Mouse (Mus musculus) T-helper 17 cell (primary cell): ENCODE results near the gene Cbr1.

ENCODE experiments used
- in situ Hi-C, 2 experiments: fragments of 300-600 bp; cut with MboI, MseI; formaldehyde crosslinking; loops; 1 replicate in 1 of 2; 2 replicates in 1 of 2; pipeline ENCODE4 v1.15.1; 2025; ENCODE audit warnings: high pct_unique_total_duplicates in 2 of 2

The Cbr1 gene

DNA sequence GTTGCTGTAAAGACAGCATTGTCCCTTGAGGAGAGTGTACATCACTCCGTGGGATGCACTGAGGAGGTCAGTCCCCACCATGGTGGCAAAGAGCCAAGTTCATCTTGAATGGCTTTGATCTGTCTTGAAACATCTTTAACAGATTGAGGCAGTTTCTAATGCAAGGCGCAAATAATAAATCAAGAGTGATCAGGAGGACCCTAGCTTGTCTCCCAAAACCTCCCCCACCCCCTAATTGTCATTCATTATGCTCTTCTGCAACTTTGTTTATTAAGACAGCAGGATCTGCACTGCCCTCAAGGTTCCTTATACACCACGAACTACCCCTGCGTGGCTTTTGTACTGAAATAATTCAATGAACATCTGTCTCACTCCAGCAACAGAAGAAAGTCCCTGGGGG, at the start of gene Cbr1:
TSS of gene Cbr1 (plus strand) at position 301 of the 400 bp plus-strand sequence.
- in situ Hi-C loops = no loop called here

GRCm38 (mm10) chr16:93557646-93558045, 48.0 kb upstream of the Cbr1 start:
- in situ Hi-C loops = no loop called here

DNA sequence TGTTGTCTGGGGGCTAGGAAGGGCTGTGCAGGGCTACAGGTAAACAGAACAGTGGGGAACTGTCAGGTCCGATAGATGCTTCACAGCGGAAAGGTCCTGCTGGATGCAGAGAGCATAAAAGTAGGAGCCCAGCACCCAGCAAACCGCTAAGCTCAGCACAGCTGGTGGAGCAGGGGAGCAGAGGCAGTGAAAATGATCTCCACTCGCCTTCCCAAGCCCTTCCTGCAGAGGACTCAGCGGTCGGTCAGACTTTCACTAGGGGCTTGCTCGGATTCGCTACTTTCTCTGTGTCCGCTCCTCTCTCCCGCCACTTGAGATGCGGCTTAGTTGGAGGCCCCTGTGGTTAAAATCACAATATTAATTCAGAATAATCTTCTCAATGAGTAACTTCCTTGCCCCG, 47.2 kb upstream of the Cbr1 start:
- in situ Hi-C loops = no loop called here

GRCm38 (mm10) chr16:93572383-93572782, 33.3 kb upstream of the Cbr1 start:
- in situ Hi-C loops = loop anchor here in 1 of 2 experiments (10.0 kb wide), 1 partner anchor 878 kb away; no protein-coding TSS in a partner anchor

GRCm38 (mm10) chr16:93573434-93573833, 32.2 kb upstream of the Cbr1 start:
- in situ Hi-C loops = loop anchor here in 1 of 2 experiments (10.0 kb wide), 1 partner anchor 879 kb away; no protein-coding TSS in a partner anchor

DNA sequence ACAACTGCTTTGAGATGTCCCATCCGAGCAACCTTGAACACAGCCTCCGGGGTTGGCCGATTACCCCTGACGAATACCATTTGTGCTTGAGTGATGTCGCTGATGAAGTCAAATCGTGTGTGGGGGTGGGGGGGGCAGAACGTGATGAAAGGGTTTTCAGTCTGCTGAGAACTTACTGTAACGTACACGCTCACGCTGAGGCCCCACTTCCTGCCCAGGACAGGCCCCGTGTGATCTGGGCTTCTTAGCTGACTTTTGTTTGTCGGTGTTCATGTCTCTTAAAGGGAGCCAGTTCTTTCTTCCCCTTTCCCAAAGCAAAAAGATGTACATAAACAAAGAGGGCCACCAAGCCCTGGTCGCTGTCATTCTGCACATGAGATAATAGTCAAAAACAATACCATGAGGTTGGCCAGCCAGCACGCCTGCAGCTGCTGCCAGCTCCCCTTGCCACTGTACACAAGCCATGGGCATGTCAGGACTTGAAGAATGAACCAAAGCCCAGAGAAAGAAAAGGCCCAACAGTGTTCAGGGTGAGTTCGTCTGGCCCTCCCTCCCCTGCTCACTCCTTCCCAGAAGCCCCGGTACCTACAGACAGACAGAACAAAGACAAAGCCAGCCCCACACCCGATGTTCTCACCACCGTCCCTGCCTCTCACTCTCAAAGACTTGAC, 31.0 kb upstream of the Cbr1 start:
- in situ Hi-C loops = loop anchor here in 1 of 2 experiments (10.0 kb wide), 1 partner anchor 880 kb away; no protein-coding TSS in a partner anchor

DNA sequence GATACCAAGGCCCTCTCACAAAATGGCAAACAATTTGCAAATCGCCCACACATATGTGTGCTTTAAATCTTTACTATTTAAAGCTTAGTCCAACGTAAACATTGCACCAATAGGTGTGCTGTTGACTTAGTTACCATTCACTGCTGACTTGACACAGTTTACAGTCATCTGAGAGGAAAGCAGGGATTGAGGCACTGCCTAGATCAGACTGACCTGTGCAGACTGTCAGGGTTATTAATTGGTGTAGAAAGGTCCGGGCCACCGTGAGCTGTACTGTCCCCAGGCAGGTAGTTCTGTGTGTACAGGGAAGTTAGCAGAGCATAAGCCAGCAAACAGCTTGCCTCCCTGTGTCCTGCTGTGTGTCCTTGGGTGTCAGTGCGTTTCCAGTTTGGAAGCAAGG, 30.1 kb upstream of the Cbr1 start:
- in situ Hi-C loops = loop anchor here in 1 of 2 experiments (10.0 kb wide), 1 partner anchor 881 kb away; no protein-coding TSS in a partner anchor

- in situ Hi-C loops = loop anchor here in 1 of 2 experiments (10.0 kb wide), 1 partner anchor 882 kb away; no protein-coding TSS in a partner anchor
Measured at GRCm38 (mm10) chr16:93576412-93577082, 29.1 kb upstream of the Cbr1 start.

GRCm38 (mm10) chr16:93578346-93579005, 27.2 kb upstream of the Cbr1 start:
- in situ Hi-C loops = loop anchor here in 1 of 2 experiments (10.0 kb wide), 1 partner anchor 884 kb away; no protein-coding TSS in a partner anchor

- in situ Hi-C loops = no loop called here
Measured at GRCm38 (mm10) chr16:93581125-93581524, 24.5 kb upstream of the Cbr1 start.

DNA sequence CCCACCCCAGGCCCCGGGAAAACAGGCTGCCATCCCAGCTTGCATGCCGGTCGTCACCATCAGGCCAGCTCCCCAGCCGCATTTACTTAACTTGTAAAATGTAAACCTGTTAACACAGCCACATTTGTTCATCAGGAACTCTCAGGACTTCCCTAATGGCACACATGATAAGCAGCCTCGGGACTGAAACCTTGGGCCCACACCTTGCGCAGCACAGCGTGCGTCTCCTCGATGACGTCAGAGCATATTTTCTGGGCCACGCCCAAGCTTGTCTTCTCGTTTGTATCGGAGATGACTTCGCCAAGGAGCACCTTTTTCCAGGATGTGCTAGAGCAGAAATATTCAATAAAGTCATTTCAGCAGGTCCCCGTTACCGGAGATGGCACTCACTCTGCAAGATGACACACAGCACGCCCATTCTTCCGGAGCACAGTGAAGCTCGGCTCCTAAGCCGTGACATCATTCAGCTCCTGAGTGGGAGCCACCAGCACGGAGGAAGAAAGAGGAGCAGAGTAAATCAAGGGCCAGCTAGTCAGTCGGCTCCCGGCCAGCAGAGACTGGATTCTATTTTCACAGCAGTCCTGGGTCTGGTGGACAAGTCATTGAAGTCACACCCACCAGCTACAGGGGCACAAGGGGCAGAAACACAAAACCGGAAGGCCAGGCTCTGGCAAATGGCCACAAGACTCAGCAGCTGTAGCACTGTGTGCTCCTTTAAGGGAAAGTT, 20.5 kb upstream of the Cbr1 start:
- in situ Hi-C loops = no loop called here

DNA sequence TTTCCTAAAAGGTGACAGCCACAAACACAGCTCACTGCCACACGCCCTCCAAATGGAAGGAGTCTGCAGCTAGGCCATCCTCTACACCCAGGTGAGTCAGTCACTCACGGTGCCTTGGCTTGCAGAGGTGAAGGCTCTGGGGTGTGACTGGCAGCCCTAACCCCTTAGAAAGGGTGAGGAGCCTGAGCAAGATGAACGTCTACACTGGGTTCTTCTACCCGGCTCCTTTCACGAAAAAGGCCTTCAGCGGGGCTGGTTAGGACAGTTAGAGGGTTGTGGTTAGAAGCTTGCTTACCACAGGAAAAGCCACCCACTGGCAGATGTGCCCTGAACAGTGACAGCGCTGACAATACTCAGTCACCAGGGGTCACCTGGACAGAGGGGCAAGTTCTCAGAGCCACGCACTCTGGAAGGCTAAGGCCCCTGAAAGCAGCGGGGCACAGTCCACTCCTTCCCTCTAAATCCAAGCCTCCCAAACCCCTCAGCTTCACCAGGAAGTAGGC, 19.9 kb upstream of the Cbr1 start:
- in situ Hi-C loops = no loop called here

GRCm38 (mm10) chr16:93586382-93586781, 19.3 kb upstream of the Cbr1 start:
- in situ Hi-C loops = no loop called here

GRCm38 (mm10) chr16:93588281-93588680, 17.4 kb upstream of the Cbr1 start:
- in situ Hi-C loops = no loop called here

- in situ Hi-C loops = no loop called here
Measured at GRCm38 (mm10) chr16:93590915-93591314, 14.7 kb upstream of the Cbr1 start.

- in situ Hi-C loops = no loop called here
Measured at GRCm38 (mm10) chr16:93591450-93592430, 13.9 kb upstream of the Cbr1 start.

- in situ Hi-C loops = no loop called here
Measured at GRCm38 (mm10) chr16:93592711-93593110, 12.9 kb upstream of the Cbr1 start.

- in situ Hi-C loops = no loop called here
Measured at GRCm38 (mm10) chr16:93593406-93593805, 12.2 kb upstream of the Cbr1 start.

- in situ Hi-C loops = no loop called here
Measured at GRCm38 (mm10) chr16:93594448-93594847, 11.2 kb upstream of the Cbr1 start.

GRCm38 (mm10) chr16:93595766-93596165, 9.9 kb upstream of the Cbr1 start:
- in situ Hi-C loops = no loop called here
